Mouse (Mus musculus) lung, adult 2 months (tissue): ENCODE measurements at regions not wholly inside any gene's neighbourhood (a gene's known extent, or its start where the extent isn't known, plus 50 kb on each side); places are given as distances from the start of the nearest gene placed in this dataset.

Source experiments
- CTCF ChIP-seq: fragments of 200-500 bp; IDR thresholded peaks from 2 replicates; pipeline ENCODE4 v1.5.1; 2011; ENCODE audit warnings: mild to moderate bottlenecking, low read length, control low read depth; ENCODE audit not compliant: insufficient read depth
- POLR2A ChIP-seq: fragments of 200-500 bp; IDR thresholded peaks from 2 replicates; pipeline ENCODE4 v1.6.1; 2011; ENCODE audit warnings: low read depth, mild to moderate bottlenecking, control low read depth, low read length, borderline replicate concordance; ENCODE audit errors: extremely low read depth

DNA sequence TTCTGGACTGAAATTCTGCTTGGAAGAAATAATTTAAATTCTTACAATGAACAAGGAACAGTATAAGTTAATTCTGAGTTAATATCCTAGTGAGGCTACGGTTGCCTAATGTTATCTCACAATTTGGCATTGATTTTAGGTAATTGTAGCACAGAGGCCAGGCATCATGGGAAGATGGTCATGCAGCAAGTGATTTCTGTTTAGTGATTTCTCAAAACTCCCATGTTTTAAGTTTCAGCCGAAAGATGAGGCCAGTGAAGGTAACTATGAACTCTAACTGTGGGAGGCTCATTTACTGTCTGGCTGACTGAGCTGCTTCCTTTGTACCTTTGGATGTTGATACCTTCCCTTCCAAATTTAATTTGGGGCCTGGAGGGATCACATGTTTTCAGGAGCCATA is 65.6 kb upstream of the Cwc22 start:
- TF ChIP-seq CTCF: no peak
- no peak for TF ChIP-seq POLR2A
